Mouse (Mus musculus): ENCODE results near the gene Nr1d1.

- TF ChIP-seq EP300 (IDR thresholded peaks at IDR 0.05; ENCODE audit: low read depth), result no peak
- no peak for TF ChIP-seq CTCF (IDR thresholded peaks at IDR 0.05; ENCODE audit: low read depth)
These were observed 39.0 kb downstream of the Nr1d1 start for GRCm38 (mm10) chr11:98736176-98736575.

All from heart, postnatal 0 days (tissue).